Mouse (Mus musculus) central nervous system, embryonic 18 days (tissue): ENCODE measurements around the gene Hspa1b. TPM values are rescaled to one million over a fixed set of nuclear protein-coding genes. Genes with fewer than 3 reads are reported as not detected.

Experiments used
- polyA plus RNA-seq: library from polyadenylated mRNA; depleted of rRNA; stranded (reverse); fragments of >200 nt; gene quantifications from 2 replicates; pipeline ENCODE4 v1.2.3, GENCODE M21; 2012; rRNA removed

Hspa1b gene
- polyA plus RNA-seq, result 8.8 and 9.7 TPM in 2 replicates

DNA sequence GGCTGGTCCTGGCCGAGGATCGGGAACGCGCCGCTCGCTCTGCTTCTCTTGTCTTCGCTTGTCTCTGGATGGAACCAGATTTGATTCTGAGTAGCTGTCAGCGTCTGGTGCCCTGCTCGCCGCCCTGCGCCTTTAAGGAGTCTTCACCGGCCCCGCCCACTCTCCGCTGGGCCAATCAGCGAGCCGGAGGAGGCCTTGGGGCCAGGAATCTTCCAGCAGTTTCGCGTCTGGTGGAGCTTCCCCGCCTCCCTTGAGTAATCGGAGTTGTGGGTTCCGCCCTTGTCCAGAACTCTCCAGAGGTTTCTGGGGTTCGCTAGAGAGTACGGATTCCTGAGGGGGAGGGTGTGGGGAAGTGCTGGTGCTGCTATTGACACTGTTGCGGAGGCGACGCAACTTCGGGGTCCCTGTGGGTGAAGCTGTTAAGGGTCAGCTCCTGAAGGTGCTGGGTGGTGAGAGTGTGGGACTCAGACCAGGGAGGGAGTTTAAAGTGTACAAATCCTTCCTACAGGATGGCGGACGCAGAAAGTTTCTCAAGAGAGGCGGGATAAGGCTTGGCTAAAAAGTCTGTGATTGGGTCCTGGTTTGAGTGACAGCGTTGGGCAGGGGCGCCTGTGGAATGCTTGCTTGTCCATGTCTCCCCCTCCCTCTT lies at the start of gene Hspa1b:
Gene Hspa1b, minus strand, starts transcription at position 109 of the 649 bp plus-strand sequence.

DNA sequence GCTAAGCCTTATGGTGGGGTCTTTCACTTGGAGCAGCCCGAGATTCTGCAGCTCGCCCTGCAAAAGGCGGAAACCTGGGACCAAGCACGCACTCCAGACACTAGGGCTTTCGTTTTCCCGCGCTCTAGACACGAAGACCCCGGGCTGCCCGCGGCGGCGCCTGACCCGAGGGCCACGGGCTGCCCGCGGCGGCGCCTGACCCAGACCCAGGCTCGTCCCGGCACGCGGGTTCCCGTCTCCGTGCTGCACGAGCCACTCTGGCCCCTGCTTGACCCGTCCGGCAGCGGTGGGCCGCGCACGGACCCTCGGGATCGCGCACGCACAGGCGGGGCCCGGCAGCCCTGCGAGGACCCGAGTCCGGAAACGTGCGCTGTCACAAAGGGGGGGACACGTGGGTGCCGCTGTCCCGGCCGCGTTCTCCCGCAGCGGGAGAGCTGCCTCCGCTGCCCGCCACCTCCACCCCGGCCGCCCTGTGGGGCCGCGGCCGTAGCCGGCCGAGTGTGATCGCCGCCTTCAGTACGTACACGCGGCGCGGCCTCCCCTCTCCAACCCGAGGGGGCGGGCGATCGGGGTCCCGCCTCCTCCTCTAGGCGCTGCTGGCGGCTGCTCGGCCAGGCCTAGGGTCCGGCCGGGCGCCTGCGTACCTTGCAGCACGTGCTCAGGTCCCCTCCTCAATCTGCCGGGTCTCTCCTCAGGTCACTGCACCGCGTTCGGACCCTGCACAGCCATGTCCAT lies 41.8 kb upstream of the Hspa1b start, which contains the start of gene Vars:
Gene Vars, plus strand, starts transcription at position 271 of the 735 bp plus-strand sequence.

DNA sequence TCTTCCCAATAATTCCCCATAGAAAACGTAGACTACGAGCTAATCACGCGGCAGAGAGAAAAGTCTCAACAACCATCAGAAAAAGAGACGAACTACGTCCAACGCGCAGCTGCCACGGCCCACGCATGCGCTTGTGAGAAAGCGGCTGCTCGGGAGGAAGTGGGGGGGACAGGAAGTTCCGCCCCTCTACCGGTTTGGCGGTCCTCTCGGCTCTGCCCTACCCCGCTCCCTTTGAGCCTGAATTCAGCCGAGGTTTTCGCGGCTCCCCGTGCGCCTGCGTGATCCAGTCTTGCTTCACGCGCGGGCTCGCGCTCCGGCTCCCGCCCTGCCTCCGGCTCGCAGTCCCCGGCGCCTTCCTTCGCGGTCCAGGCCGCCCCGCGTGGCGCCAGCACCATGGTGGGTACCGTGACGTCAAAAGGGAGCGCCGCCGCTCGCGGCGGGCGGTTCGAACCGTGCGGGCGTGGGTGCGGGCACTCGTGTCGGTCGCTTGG lies 22.7 kb upstream of the Hspa1b start, which contains the start of gene Lsm2:
Gene Lsm2, plus strand, starts transcription at position 173 of the 491 bp plus-strand sequence.

DNA sequence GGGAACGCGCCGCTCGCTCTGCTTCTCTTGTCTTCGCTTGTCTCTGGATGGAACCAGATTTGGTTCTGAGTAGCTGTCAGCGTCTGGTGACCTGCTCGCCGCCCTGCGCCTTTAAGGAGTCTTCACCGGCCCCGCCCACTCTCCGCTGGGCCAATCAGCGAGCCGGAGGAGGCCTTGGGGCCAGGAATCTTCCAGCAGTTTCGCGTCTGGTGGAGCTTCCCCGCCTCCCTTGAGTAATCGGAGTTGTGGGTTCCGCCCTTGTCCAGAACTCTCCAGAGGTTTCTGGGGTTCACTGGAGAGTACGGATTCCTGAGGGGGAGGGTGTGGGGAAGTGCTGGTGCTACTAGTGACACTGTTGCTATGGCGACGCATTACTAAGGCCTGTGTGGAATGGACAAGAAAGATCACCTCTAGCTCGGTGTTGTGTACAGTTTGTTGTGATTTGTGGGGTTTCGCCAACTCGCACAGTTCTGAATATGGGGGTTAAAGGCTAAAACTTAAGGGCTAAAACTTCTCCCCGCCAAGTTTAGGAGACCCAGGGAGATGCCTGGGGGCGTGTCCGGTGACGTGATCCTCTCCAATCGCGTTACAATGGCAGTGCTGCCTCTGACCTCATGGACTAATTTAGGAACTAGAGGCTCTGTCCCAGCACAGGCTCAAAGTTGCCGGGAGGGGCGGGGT lies 13.2 kb upstream of the Hspa1b start, which contains the start of the genes Hspa1a and Hspa1l:
Gene Hspa1a, minus strand, starts transcription at position 88 of the 681 bp plus-strand sequence.
Gene Hspa1l, plus strand, starts transcription at position 635 of the 681 bp plus-strand sequence.

DNA sequence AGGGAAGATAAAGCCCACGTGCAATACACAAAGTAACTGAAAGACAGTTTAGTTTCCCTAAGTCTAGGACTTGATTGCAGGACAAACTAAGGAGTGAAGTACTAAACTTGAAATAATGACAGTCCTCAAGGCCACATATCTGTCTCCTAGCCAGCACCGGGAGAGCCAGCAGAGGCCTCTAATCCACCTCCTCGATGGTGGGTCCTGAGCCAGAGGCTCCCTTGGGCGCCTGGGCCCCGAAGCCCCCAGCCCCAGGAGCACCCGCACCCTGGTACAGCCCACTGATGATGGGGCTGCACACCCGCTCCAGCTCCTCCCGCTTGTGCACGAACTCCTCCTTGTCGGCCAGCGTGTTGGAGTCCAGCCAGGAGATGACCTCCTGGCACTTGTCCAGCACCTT lies 10.8 kb upstream of the Hspa1b start, which contains the start of gene Gm20481:
Gene Gm20481, plus strand, starts transcription at position 91 of the 400 bp plus-strand sequence.

DNA sequence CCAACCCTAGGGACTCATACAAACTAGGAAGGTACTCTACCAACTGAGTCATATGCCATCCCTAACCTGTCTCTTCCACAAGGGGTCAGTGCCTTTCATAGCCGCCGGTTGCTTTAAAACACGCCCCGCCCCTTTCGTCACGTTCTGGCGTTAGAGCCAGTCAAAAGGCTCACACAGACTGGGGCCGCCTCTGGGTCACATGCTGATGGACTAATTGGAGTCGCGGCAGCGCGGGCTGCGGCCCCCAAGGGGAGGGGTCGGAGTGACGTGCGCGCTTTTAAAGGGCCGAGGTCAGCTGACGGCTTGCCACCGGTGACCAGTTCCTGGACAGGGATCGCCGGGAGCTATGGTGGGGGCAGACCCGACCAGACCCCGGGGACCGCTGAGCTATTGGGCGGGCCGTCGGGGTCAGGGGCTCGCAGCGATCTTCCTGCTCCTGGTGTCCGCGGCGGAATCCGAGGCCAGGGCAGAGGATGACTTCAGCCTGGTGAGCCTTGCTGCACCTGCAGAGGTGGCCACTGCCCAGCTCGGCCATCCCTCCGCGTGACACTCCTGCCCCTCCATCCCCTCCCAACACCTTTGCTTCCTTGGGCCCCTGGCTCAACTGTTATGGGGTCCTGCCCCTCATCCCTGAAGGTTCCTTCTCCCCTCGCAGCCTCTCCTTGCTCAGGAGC lies 27.8 kb downstream of the Hspa1b start, which contains the start of gene Neu1:
Gene Neu1, plus strand, starts transcription at position 193 of the 674 bp plus-strand sequence.

DNA sequence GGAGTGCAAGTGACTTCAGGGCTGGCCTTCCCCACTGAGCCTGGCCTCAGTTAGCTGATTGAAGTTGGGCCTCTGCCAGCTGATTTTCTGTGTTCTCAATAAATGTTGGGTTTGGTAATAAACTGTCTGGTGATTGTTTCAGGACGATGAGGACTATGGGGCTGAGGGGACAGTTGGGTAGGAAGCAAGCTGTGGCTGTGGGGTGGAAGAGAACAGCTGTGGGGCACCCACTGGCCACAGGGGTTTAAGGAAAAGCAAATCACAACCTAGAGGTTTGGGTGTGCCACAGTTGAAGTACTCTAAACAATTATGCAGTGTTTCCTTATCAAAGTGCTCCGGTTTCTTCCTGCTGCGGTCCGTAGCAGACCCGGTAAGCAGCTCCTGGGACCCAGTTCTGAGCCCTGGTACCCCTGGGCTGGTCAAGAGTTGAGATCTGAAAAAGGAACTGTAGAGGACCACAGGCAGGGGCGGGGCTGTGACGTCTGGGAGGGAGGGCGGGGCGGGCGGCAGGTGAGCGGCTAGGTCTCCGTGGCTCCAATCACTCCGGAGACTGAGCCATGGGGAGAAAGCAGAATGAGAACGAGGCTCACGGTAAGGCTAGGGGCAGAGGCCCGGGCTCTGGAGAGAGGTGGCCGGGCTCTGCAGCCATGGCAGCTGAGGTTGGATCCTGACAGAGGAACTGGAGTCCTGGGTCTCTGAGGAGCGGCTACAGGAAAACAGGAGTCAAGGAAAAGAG lies 44.9 kb downstream of the Hspa1b start, which contains the start of gene Slc44a4:
Gene Slc44a4, plus strand, starts transcription at position 537 of the 736 bp plus-strand sequence.

Other genes starting within 250 kb of the Hspa1b start
- 0.63 and 1.0 TPM in 2 replicates for gene C4b, start 215.4 kb downstream of the Hspa1b start, polyA plus RNA-seq
- 0.08 TPM in 1 of 2 replicates, not detected in the other for gene Cyp21a1, start 154.7 kb downstream of the Hspa1b start, polyA plus RNA-seq
- gene Stk19, start 122.3 kb downstream of the Hspa1b start, polyA plus RNA-seq, result 75.7 and 76.3 TPM in 2 replicates
- gene Dxo, start 122.2 kb downstream of the Hspa1b start, polyA plus RNA-seq, result 61.1 and 67.6 TPM in 2 replicates
- 89.7 and 90.9 TPM in 2 replicates for gene Skiv2l, start 109.0 kb downstream of the Hspa1b start, polyA plus RNA-seq
- 50.7 and 54.7 TPM in 2 replicates for gene Nelfe, start 108.8 kb downstream of the Hspa1b start, polyA plus RNA-seq
- 0.29 and 2.0 TPM in 2 replicates for gene Cfb, start 96.7 kb downstream of the Hspa1b start, polyA plus RNA-seq
- gene Zbtb12, start 79.8 kb downstream of the Hspa1b start, polyA plus RNA-seq, result 73.3 and 74.1 TPM in 2 replicates
- 0.29 TPM in 1 of 2 replicates, not detected in the other for gene Gm20547, start 77.2 kb downstream of the Hspa1b start, polyA plus RNA-seq
- gene C2, start 61.0 kb downstream of the Hspa1b start, polyA plus RNA-seq, result 2.4 and 3.2 TPM in 2 replicates
- 311 and 328 TPM in 2 replicates for gene Ehmt2, start 60.8 kb downstream of the Hspa1b start, polyA plus RNA-seq
- 0.04 and 0.06 TPM in 2 replicates for gene Slc44a4, start 44.8 kb downstream of the Hspa1b start, polyA plus RNA-seq
- gene Neu1, start 28.0 kb downstream of the Hspa1b start, polyA plus RNA-seq, result 30.5 and 30.9 TPM in 2 replicates
- gene Gm20481, start 10.7 kb upstream of the Hspa1b start, polyA plus RNA-seq, result not detected in 2 replicates
- gene Hspa1a, start 12.9 kb upstream of the Hspa1b start, polyA plus RNA-seq, result 13.2 and 13.5 TPM in 2 replicates
- 0.62 and 0.90 TPM in 2 replicates for gene Hspa1l, start 13.5 kb upstream of the Hspa1b start, polyA plus RNA-seq
- gene Lsm2, start 22.6 kb upstream of the Hspa1b start, polyA plus RNA-seq, result 93.6 and 101 TPM in 2 replicates
- 78.1 and 85.3 TPM in 2 replicates for gene Vars, start 41.7 kb upstream of the Hspa1b start, polyA plus RNA-seq
- gene Vwa7, start 57.3 kb upstream of the Hspa1b start, polyA plus RNA-seq, result 0.48 TPM in 2 replicates
- gene Sapcd1, start 68.8 kb upstream of the Hspa1b start, polyA plus RNA-seq, result 2.1 and 2.3 TPM in 2 replicates
- gene Msh5, start 87.5 kb upstream of the Hspa1b start, polyA plus RNA-seq, result 2.7 and 3.0 TPM in 2 replicates
- 45.7 and 47.6 TPM in 2 replicates for gene Clic1, start 90.7 kb upstream of the Hspa1b start, polyA plus RNA-seq
- gene Ddah2, start 99.8 kb upstream of the Hspa1b start, polyA plus RNA-seq, result 243 and 254 TPM in 2 replicates
- gene Ly6g6c, start 106.2 kb upstream of the Hspa1b start, polyA plus RNA-seq, result 2.1 TPM in 1 of 2 replicates, not detected in the other
- gene Mpig6b, start 106.9 kb upstream of the Hspa1b start, polyA plus RNA-seq, result 0.03 and 0.10 TPM in 2 replicates
- 6.6 and 10.1 TPM in 2 replicates for gene Ly6g6e, start 117.7 kb upstream of the Hspa1b start, polyA plus RNA-seq
- gene Ly6g6d, start 118.8 kb upstream of the Hspa1b start, polyA plus RNA-seq, result 1.3 and 1.6 TPM in 2 replicates
- gene Ly6g6f, start 126.4 kb upstream of the Hspa1b start, polyA plus RNA-seq, result 0.09 and 0.19 TPM in 2 replicates
- 110 and 114 TPM in 2 replicates for gene Abhd16a, start 130.0 kb upstream of the Hspa1b start, polyA plus RNA-seq
- gene Ly6g5c, start 149.0 kb upstream of the Hspa1b start, polyA plus RNA-seq, result not detected in 2 replicates
- 2.3 TPM in 2 replicates for gene Ly6g5b, start 156.2 kb upstream of the Hspa1b start, polyA plus RNA-seq
- 17.4 and 18.3 TPM in 2 replicates for gene Gpank1, start 162.2 kb upstream of the Hspa1b start, polyA plus RNA-seq
- 170 and 198 TPM in 2 replicates for gene Csnk2b, start 162.8 kb upstream of the Hspa1b start, polyA plus RNA-seq
- gene D17H6S53E, start 167.1 kb upstream of the Hspa1b start, polyA plus RNA-seq, result 5.2 and 5.6 TPM in 2 replicates
- 0.65 and 0.84 TPM in 2 replicates for gene Apom, start 172.8 kb upstream of the Hspa1b start, polyA plus RNA-seq
- gene Bag6, start 175.9 kb upstream of the Hspa1b start, polyA plus RNA-seq, result 237 and 290 TPM in 2 replicates
- gene Prrc2a, start 205.7 kb upstream of the Hspa1b start, polyA plus RNA-seq, result 228 and 250 TPM in 2 replicates
- 3.7 and 3.9 TPM in 2 replicates for gene Aif1, start 216.8 kb upstream of the Hspa1b start, polyA plus RNA-seq
- 15.7 and 18.5 TPM in 2 replicates for gene Lst1, start 229.2 kb upstream of the Hspa1b start, polyA plus RNA-seq
- gene Ltb, start 235.2 kb upstream of the Hspa1b start, polyA plus RNA-seq, result 0.76 and 0.84 TPM in 2 replicates
- gene Tnf, start 242.8 kb upstream of the Hspa1b start, polyA plus RNA-seq, result 0.05 TPM in 2 replicates
- gene Lta, start 246.1 kb upstream of the Hspa1b start, polyA plus RNA-seq, result 0.57 and 0.62 TPM in 2 replicates